Mouse (Mus musculus) bone marrow macrophage, adult 2 months (primary cell): ENCODE measurements at regions not wholly inside any gene's neighbourhood (a gene's known extent, or its start where the extent isn't known, plus 50 kb on each side); places are given as distances from the start of the nearest gene placed in this dataset.

Experiments used
- CTCF ChIP-seq: IDR thresholded peaks from 2 replicates; pipeline ENCODE4 v1.5.1; 2012; ENCODE audit warnings: low read depth, mild to moderate bottlenecking, low read length, moderate library complexity
- POLR2A ChIP-seq: IDR thresholded peaks from 2 replicates; pipeline ENCODE4 v1.6.1; 2012; ENCODE audit warnings: mild to moderate bottlenecking, low read depth, low read length, borderline replicate concordance

GRCm38 (mm10) chr14:103938201-103938600 lies 94.0 kb upstream of the Ednrb start:
- TF ChIP-seq POLR2A = no peak
- TF ChIP-seq CTCF = no peak
